Mouse (Mus musculus): Measurements from ENCODE around the gene Hdlbp. TPM values are rescaled to one million over a fixed set of nuclear protein-coding genes. Genes with fewer than 3 reads are reported as not detected.
"Not testable (repeated sequence)": the region's sequence is repeated elsewhere in the genome, so short reads cannot be mapped to it uniquely, and the experiment has no call there.

The Hdlbp gene
- polyA plus RNA-seq, 1 experiment: 105 TPM

GRCm38 (mm10) chr1:93465066-93465465, 13.5 kb downstream of the Hdlbp start:
- DNase-seq: no peak
- Histone ChIP-seq H3K4me1 (ENCODE audit: control insufficient read depth, insufficient read depth, low read length) (no peaks in the 10 kb centered on the region), H3K4me3 (replicated peaks; ENCODE audit: insufficient read depth, low read depth, low read length) (no peak overlapping the region), H3K27me3 (ENCODE audit: control insufficient read depth, insufficient read depth, low read length) (no peaks in the 10 kb centered on the region), H3K27ac (ENCODE audit: insufficient read depth, low read length) (no peak overlapping the region)
- TF ChIP-seq CTCF (IDR thresholded peaks at IDR 0.05; ENCODE audit: borderline replicate concordance, insufficient read depth, low read depth, low read length): no peak
- TF ChIP-seq POLR2A (IDR thresholded peaks at IDR 0.05; ENCODE audit: borderline replicate concordance, insufficient read depth, low read length): no peak

GRCm38 (mm10) chr1:93459101-93459500, 19.5 kb downstream of the Hdlbp start:
- TF ChIP-seq POLR2A (IDR thresholded peaks at IDR 0.05; ENCODE audit: borderline replicate concordance, insufficient read depth, low read length): no peak
- no peak for TF ChIP-seq CTCF (IDR thresholded peaks at IDR 0.05; ENCODE audit: borderline replicate concordance, insufficient read depth, low read depth, low read length)
- Histone ChIP-seq H3K27me3 (ENCODE audit: control insufficient read depth, insufficient read depth, low read length) (no peaks in the 10 kb centered on the region), H3K4me3 (replicated peaks; ENCODE audit: insufficient read depth, low read depth, low read length) (no peak overlapping the region), H3K27ac (ENCODE audit: insufficient read depth, low read length) (no peak overlapping the region), H3K4me1 (ENCODE audit: control insufficient read depth, insufficient read depth, low read length) (no peaks in the 10 kb centered on the region)
- no peak for DNase-seq
- WGBS: 66% methylated on average over 3 of the region's 3 CpGs

- H3K27ac ChIP-seq (ENCODE audit: insufficient read depth, low read length): no peak overlapping the region
- TF ChIP-seq CTCF (IDR thresholded peaks at IDR 0.05; ENCODE audit: borderline replicate concordance, insufficient read depth, low read depth, low read length) (no peak), POLR2A (IDR thresholded peaks at IDR 0.05; ENCODE audit: borderline replicate concordance, insufficient read depth, low read length) (no peak)
- no peak for DNase-seq
- no peaks in the 10 kb centered on the region for H3K27me3 ChIP-seq (ENCODE audit: control insufficient read depth, insufficient read depth, low read length)
- no peaks in the 10 kb centered on the region for H3K4me1 ChIP-seq (ENCODE audit: control insufficient read depth, insufficient read depth, low read length)
- H3K4me3 ChIP-seq (replicated peaks; ENCODE audit: insufficient read depth, low read depth, low read length): no peak overlapping the region
- 73% methylated on average over 1 of the region's 1 CpGs for WGBS
These were observed 20.3 kb downstream of the Hdlbp start for GRCm38 (mm10) chr1:93458357-93458756.

GRCm38 (mm10) chr1:93453721-93454255, 24.8 kb downstream of the Hdlbp start:
- no peak for TF ChIP-seq CTCF (IDR thresholded peaks at IDR 0.05; ENCODE audit: borderline replicate concordance, insufficient read depth, low read depth, low read length)
- TF ChIP-seq POLR2A (IDR thresholded peaks at IDR 0.05; ENCODE audit: borderline replicate concordance, insufficient read depth, low read length): no peak
- DNase-seq: no peak
- Histone ChIP-seq H3K27ac (ENCODE audit: insufficient read depth, low read length) (no peak overlapping the region), H3K4me3 (replicated peaks; ENCODE audit: insufficient read depth, low read depth, low read length) (no peak overlapping the region), H3K4me1 (ENCODE audit: control insufficient read depth, insufficient read depth, low read length) (0 out of 2 replicates have a peak, but pooled peaks cover 2% of the 10 kb centered on the region), H3K27me3 (ENCODE audit: control insufficient read depth, insufficient read depth, low read length) (no peaks in the 10 kb centered on the region)

- WGBS: 87% methylated on average over 5 of the region's 5 CpGs
- H3K4me1 ChIP-seq (ENCODE audit: control insufficient read depth, insufficient read depth, low read length); H3K4me3 ChIP-seq (replicated peaks; ENCODE audit: insufficient read depth, low read depth, low read length); H3K27ac ChIP-seq (ENCODE audit: insufficient read depth, low read length); DNase-seq; H3K27me3 ChIP-seq (ENCODE audit: control insufficient read depth, insufficient read depth, low read length): not testable (repeated sequence)
These were observed 28.5 kb downstream of the Hdlbp start for GRCm38 (mm10) chr1:93450118-93450517.

GRCm38 (mm10) chr1:93445822-93446162, 32.8 kb downstream of the Hdlbp start:
- no peak for DNase-seq
- no peak for TF ChIP-seq POLR2A (IDR thresholded peaks at IDR 0.05; ENCODE audit: borderline replicate concordance, insufficient read depth, low read length)
- TF ChIP-seq CTCF (IDR thresholded peaks at IDR 0.05; ENCODE audit: borderline replicate concordance, insufficient read depth, low read depth, low read length): no peak
- Histone ChIP-seq H3K4me3 (replicated peaks; ENCODE audit: insufficient read depth, low read depth, low read length) (peak overlapping the region; percentile 76), H3K27me3 (ENCODE audit: control insufficient read depth, insufficient read depth, low read length) (no peaks in the 10 kb centered on the region), H3K27ac (ENCODE audit: insufficient read depth, low read length) (no peak overlapping the region), H3K4me1 (ENCODE audit: control insufficient read depth, insufficient read depth, low read length) (peaks cover 7% of the 10 kb centered on the region; the same call in 1 of the 2 replicates)
- WGBS: 12% methylated on average over 3 of the region's 3 CpGs

GRCm38 (mm10) chr1:93445111-93445821, 33.3 kb downstream of the Hdlbp start:
- peak overlapping the region; percentile 71; the same call in 1 of the 2 replicates for H3K27ac ChIP-seq (ENCODE audit: insufficient read depth, low read length)
- TF ChIP-seq POLR2A (IDR thresholded peaks at IDR 0.05; ENCODE audit: borderline replicate concordance, insufficient read depth, low read length): no peak
- no peak for TF ChIP-seq CTCF (IDR thresholded peaks at IDR 0.05; ENCODE audit: borderline replicate concordance, insufficient read depth, low read depth, low read length)
- H3K4me1 ChIP-seq (ENCODE audit: control insufficient read depth, insufficient read depth, low read length): peaks cover 7% of the 10 kb centered on the region; the same call in 1 of the 2 replicates
- under 1% methylated on average over 84 of the region's 84 CpGs for WGBS
- no peaks in the 10 kb centered on the region for H3K27me3 ChIP-seq (ENCODE audit: control insufficient read depth, insufficient read depth, low read length)
- H3K4me3 ChIP-seq (replicated peaks; ENCODE audit: insufficient read depth, low read depth, low read length): peak overlapping the region; percentile 76
- peak; percentile 68 to 70 for DNase-seq

- Histone ChIP-seq H3K27ac (ENCODE audit: insufficient read depth, low read length) (peak overlapping the region; percentile 71; the same call in 1 of the 2 replicates), H3K27me3 (ENCODE audit: control insufficient read depth, insufficient read depth, low read length) (no peaks in the 10 kb centered on the region), H3K4me3 (replicated peaks; ENCODE audit: insufficient read depth, low read depth, low read length) (peak overlapping the region; percentile 76), H3K4me1 (ENCODE audit: control insufficient read depth, insufficient read depth, low read length) (peaks cover 6% of the 10 kb centered on the region; the same call in 1 of the 2 replicates)
- TF ChIP-seq POLR2A (IDR thresholded peaks at IDR 0.05; ENCODE audit: borderline replicate concordance, insufficient read depth, low read length) (no peak), CTCF (IDR thresholded peaks at IDR 0.05; ENCODE audit: borderline replicate concordance, insufficient read depth, low read depth, low read length) (no peak)
- whole genome bisulfite sequencing: 2% methylated on average over 18 of the region's 18 CpGs
- DNase-seq: peak; percentile 80 to 82
These were observed 34.1 kb downstream of the Hdlbp start for GRCm38 (mm10) chr1:93444405-93445110.

Data from cerebellum, adult 2 months (tissue).